Mouse (Mus musculus) MEL (cell line): Measurements from ENCODE around the gene Ltk.

Experiments used
- CTCF ChIP-seq, 3 experiments: IDR thresholded peaks in 2 of 3; conservative IDR thresholded peaks in 1 of 3; 2 replicates each; pipeline ENCODE4 v1.5.1; 2011 to 2012; ENCODE audit warnings: low read length in 3 of 3, low read depth in 2 of 3, mild to moderate bottlenecking in 2 of 3, improper control_type of control experiment in 1 of 3, inconsistent platforms in 1 of 3, mixed read lengths in 1 of 3, moderate library complexity in 1 of 3; ENCODE audit not compliant: control insufficient read depth in 1 of 3, insufficient read depth in 1 of 3, poor library complexity in 1 of 3, severe bottlenecking in 1 of 3
- MYC ChIP-seq: IDR thresholded peaks from 2 replicates; pipeline ENCODE4 v1.6.1; 2011; ENCODE audit warnings: low read depth, mild to moderate bottlenecking, low read length, improper control_type of control experiment, moderate library complexity
- ZMIZ1 ChIP-seq: IDR thresholded peaks from 2 replicates; pipeline ENCODE4 v1.6.1; 2012; ENCODE audit warnings: low read depth, mild to moderate bottlenecking, inconsistent platforms, low read length, improper control_type of control experiment, moderate library complexity

GRCm38 (mm10) chr2:119808438-119808837, 48.2 kb upstream of the Ltk start:
- TF ChIP-seq ZMIZ1 (no peak), MYC (no peak), CTCF (IDR thresholded peaks at IDR 0.05 in 2 of 3, conservative IDR thresholded peaks at IDR 0.05 in 1 of 3; ENCODE audit: control insufficient read depth in 1 of 3, insufficient read depth in 1 of 3, low read depth in 2 of 3, low read length in 3 of 3, poor library complexity in 1 of 3, severe bottlenecking in 1 of 3) (no peak)
